Mouse (Mus musculus): Measurements from ENCODE around the gene Tpk1.
"Not testable (repeated sequence)": the region's sequence is repeated elsewhere in the genome, so short reads cannot be mapped to it uniquely, and the experiment has no call there.

The Tpk1 gene

DNA sequence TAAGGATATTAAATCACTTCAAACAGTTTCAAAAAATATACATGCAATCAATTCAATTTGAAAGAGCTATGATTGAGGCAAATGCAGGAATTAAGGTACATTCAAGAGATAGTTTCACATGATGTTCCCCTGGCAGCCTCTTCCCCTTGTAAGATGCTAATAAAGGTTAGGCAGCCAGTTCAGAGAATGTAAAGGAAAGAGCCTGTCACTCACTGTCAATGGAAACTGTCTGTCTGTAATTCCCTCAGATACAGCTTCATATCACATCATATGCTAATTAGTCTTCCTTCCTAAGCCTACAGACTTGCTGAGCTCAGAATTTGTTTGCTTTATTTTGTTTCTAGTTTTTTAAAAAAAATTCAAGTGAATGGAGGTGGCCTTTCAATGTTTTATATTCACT lies 147.7 kb downstream of the Tpk1 start:
- DNase-seq, result no peak

DNA sequence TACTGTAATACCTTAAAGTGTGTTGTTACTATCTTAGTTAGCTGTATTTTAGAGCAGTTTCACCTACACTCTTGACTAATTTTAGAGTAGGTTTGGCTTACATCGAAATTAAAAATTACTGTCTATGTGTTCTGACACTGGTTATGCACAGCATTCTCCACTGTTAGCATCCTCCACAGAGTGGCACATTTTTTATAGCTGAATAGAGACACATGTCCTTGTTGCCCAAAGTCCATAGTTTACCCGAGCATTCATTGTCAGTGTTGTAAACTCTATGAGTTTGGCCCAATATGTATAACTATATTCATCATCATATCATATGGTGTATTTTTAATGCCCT lies 148.8 kb downstream of the Tpk1 start:
- no peak for DNase-seq

DNA sequence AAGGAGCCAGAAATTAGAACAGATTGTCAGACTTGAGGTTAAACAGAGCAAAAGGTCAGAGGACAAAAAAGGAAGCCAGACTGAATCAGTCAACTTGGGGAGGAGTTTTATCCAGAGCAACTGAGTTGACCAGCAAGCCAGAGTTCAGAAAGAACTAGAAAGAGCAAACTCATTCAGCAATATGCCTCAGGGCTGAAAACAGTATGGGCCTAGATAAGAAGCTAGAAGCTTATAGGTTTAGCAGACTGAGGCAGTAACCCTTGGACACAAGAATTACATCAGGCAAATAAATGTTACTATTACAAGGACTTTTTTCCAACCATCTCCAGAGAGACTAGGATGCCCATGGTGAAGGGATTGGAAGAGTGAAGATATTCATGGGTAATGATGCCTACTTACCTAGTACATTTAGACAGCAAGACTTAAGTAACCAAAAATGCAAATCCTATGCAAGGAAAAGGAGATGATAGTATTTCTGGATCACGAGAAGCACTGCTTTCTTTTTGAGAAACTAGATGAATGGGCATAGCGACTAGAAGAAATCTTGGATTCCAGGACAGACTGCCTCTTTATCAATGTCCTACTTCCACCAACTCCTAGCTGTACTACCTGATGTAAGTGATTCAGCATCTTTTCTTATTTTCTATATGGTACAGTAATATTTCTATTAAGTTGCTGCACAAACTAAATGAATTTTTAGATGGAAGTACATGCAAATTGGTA lies 149.3 kb downstream of the Tpk1 start:
- no peak for DNase-seq

DNA sequence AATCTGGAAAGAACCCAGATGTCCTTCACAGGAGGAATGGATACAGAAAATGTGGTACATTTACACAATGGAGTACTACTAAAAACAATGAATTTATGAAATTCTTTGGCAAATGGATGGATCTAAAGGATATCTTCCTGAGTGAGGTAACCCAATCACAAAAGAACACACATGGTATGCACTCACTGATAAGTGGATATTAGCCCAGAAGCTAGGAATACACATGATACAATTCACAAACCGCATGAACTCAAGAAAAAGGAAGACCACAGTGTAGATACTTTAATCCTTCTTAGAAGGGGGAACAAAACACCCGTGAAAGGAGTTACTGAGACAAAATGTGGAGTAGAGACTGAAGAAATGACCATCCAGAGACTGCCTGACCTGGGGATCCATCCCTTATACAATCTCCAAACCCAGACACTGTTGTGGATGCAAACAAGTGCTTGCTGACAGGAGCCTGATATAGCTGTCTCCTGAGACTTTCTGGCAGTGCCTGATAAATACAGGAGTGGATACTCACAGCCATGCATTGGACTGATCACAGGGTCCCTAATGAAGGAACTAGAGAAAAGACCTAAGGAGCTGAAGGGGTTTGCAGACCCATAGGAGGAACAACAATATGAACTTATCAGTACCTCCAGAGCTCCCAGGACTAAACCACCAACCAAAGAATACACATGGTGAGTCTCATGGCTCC lies 159.2 kb downstream of the Tpk1 start:
- DNase-seq, result not testable (repeated sequence)

DNA sequence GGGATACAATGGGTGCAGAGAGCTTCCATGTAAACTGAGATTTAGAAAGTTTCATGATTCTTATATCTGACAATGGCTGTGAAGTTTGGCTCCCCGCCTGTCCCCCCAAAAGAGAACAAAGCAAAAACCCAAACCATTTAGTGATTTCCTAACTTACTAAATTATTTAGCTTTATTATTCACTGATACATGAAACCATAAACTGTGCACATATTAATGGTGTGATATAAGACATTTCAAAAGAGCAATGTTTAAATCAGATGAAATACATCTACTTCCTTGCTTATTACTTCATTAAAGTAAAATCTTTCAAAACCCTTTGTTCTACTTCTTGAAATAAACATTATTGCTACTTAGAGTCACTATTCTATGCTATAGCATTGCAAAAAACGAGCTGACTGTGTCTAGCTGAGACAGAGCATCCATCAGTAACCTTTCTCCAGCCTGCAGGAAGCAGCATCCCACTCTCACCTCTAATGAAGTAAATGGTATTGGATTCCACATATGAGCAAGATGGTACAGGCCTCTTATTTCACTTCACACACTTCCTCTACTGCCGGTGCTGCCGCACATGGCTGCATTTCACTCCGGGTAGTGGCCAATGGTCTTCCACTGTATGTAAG lies 161.4 kb downstream of the Tpk1 start:
- no peak for DNase-seq

DNA sequence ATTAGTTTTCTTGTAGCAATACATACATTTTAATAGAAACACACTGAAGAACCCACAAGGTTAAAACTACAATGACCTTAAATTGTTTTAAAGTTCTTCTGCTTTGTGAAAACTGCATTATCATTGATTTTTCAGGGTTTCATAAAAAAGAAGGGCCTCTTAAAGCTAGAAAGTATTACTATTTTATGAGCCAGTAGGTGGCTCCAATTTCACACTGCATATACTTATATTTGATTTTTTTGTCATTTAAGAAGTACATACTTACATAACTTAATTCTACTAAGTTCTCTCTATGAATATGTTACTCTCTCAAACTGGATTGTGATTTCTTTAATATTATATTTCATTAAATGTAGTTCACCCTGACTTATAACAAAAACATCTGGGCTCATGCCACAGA lies 173.7 kb downstream of the Tpk1 start:
- DNase-seq, result no peak

DNA sequence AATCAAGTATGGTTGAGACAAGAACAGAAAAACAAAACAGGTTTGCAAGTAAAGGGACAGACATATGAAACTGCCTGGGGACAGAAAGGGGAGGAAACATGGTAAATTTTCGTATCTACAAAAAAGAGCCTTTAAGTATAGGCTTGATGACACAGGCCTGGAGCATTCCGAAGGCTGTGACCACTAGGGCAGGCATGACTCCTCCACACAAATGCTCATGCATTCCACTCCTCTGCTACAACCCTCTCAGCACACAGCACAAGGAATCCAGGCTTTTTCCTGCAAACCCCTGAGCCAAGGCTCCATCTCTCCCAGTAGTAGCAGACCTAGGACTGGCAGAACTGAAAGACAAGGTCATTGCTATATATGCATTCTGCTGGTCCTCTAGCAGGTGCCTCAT lies 179.4 kb downstream of the Tpk1 start:
- DNase-seq, result no peak

DNA sequence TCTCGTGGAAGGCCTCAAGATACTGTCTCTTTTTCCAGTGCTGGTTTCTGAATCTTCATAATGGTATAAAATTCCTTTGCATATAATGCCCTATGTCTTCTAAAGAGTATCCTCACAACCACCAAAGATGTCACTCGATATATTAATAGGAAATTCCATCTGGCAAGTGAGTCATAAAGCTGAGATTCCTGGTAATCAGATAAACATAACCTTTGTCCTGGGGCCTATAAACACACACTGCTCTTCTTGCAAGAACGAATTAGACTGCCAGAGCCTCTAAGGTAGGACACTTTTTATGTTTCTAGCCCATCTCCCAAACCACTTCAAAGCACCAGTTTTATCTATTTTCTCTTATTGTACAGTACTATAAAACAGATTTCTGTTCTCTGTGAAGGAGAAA lies 185.4 kb downstream of the Tpk1 start:
- DNase-seq, result no peak

DNA sequence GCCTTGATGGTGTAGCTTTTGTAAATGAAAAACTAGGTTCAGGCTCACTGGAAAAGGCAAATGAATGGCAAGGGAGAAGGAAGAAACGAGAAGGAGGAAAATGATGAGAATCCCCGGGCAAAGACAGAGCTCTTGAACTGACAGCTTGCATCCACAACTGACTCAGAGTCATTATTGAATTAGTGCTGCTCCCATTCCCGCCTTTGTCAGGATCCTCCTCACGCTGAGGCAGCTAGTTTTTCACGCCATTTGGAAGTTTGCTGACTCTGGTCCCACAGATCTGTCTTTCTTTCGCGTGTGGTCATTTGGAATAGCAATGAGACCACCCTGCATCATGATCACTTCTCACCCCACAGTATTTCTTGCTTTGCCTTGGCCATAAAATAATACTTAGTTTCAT lies 187.3 kb downstream of the Tpk1 start:
- no peak for DNase-seq

DNA sequence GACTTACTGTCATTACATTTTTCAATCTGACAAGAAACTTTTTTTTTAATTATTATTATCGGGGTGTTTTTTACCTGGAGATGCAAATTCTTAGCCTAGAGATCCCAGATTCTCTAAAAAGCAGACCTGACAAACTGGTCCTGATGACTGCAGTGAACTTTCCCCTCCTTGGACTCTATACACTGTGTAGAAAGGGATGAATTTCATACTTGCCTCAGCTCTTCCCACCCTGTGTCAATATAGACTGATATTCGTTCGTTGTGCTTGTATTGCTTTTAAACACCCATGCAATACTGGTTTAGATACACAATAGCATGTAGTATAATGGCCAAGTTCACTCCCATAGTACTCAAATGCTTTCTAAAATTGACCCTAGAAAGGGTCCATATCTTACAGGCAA lies 189.7 kb downstream of the Tpk1 start:
- DNase-seq, result no peak

DNA sequence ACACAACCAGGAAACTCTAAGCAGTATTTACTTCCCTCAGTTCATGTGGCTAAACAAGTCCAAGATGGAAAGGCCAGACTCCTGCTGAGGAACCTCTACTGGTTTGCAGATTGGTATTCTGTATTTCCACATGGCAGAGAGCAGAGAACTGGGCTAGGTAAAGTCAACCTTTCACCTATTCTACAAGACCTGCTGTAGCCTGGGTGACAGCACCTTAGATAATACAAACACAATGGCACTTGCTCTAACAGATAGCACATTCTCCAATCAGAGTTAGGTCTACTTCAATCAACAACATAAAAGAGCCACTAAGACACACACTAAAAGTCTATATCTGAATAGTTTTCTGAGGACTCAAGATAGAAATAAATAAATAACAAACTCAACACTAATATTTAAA lies 190.2 kb downstream of the Tpk1 start:
- no peak for DNase-seq

DNA sequence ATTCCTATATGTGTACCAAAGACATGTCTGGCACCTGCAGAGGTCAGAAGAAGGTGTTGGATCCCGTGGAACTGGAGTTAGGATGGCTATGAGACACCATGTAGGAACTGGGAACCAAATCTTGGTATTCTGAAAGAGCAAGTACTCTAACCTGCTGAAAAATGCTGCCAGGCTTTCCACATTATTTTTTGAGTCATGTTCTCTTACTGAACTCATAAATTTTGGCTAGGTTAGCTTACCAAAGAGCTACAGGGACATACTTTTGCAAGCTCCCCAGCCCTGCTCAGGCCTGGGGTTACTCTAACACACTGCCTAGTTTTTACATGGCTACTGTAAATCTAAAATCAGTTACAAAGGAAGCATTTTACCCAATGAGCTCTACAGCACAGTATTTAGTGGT lies 194.5 kb downstream of the Tpk1 start:
- DNase-seq, result no peak

DNA sequence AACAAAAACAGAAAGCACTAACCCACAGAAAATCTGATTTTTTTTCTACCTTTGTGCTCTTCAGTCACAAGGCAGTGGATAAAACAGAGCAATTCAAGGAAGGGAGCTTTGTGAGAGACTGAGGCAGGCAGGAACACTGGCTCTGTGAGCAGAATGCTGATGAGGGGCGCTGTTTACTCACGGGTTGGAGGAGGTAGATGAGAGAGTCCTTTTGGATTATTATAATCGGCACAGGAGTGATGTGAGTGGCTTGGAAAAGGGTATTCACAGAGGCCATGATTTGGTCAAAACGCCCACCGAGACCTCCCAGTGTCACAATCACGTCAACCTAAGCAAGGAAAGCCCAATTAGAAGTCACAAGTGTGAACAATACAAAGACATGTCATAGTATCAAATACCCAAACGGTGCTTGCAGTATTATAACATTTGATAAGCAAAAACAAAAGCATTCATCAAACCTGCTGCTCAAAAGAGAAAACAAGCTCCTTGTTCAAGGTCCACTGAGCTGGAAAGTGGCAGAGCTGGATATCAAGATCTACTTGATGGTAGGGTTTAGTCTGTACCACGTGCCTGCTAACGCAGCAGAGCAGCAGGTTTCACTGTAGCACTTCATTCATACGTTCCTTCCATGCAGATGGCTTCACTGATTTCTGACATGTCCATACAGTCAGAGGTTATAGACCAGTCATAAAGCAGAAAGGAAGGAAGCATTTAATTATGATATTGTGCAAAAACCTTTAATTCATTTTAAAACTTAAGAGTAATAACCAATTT lies 197.1 kb downstream of the Tpk1 start:
- DNase-seq, result no peak

DNA sequence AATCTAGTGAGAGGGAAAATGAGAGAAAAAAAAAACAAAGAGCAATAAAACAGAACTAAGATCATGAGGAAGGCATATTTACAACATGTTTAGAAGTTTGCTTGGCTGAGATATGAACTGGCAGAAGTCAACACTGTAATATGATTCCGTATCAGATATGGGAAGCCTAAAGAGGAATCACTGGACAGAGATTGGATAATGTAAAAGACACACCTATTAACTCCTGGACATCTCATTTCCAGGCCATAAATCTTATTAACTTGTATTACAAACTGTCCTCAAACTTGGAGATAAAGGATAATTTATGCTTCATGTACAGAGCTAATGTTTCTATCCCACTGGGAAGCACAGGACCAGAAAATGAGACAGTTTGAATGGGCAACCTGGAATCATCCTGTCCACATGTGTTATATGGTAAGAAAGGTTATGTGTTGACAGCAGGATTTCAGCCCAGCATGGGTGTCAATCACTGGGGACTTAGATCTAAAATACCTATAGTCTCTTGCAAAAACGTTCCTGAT lies 203.2 kb downstream of the Tpk1 start:
- no peak for DNase-seq

DNA sequence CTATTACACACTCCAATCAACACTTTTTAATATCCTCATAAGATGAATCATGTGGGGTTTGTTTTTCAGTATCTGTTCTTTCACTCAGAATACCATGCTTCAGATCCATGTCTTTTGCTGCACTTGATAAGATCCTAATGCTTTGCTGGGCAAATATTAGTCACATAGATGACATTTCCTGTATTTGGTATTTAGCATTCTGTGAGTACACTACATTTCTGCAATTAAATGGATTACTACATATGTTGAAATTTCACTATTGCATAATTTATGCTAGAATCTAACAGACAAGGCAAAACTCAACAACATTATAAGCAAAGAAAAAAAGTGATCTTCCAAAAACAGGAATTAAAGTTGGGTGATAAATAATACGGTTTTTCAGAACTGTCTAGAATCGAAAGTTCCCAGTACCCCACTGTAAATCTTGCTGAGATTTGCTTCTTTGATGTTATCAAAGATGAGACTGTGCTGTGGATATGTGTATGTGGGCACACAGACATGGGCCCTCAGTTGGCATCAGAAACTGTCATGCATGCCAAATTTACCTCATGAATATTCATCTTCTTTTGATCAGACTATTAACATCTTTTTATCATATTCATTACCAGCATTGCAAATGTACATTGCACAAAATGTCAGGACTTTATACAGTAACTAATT lies 203.8 kb downstream of the Tpk1 start:
- DNase-seq, result no peak

DNA sequence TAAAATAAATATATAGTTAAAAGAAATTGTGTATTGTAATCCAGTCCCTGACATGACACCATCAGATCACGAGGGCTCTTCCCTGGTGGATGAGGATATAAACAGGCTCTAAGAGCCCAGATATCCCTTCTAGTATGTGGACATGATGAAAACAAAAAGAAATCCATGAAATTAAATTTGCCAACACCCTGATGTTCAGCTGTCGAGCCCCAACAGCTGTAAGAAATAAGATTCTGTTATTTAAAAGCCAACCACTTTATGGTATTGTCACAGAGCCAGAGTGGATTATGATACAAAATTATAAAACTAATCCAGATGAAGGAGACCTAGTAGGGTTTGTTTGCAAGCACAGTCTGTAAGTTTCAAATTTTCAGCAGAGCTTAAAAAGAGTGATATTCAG lies 207.0 kb downstream of the Tpk1 start:
- DNase-seq, result no peak

DNA sequence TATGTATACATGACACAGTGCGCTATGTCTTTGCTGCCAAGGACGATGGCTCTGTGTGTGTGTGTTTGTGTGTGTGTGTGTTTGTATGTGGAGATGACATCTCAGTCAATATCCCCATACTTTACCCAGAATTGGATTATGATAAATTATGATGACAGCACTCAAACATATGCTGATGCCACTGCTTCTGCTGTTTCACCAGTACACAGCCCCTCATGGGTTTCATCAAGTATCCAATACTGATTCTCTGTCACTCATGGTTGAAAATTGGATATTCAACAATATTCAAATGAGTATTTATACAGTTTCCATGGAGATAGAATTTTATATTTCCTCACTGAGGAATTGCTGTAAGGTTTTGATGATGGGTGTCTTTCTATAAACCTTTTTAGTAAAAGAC lies 208.1 kb downstream of the Tpk1 start:
- no peak for DNase-seq

DNA sequence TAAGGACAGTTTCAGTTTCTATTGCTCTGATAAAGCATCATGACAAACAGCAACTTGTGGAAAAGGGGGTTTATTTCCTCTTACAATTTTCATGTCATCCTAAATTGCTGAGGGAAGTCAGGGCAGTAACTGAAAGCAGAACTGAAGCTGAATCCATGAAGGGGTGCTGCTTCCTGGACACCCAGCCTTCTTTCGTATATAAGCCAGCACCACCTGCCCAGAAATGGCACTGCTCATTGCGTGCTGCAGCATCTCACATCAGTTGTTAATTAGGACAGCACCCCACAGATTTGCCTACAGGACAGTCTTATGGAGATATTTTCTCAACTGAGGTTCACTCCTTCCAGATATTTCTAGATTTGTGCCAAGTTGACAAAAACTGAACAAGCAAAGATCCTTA lies 216.6 kb downstream of the Tpk1 start:
- DNase-seq, result no peak

DNA sequence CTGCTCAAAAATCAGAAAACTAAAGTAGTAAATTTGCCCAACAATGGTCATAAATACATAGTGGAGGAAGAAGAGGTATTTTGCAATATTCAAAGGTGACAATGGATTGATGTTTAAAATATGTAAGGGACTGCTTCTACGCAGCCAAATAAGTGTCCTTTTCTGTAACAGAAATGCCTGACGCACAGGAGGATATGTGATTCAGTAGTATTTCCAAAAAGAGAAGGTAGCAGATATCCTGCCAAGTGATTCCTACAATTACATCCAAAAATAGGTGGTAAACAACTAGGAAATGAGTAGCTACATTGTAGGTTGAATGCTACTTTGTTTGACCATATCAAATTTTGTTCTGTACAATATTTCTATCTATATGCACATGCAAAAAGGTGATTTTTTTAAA lies 220.2 kb downstream of the Tpk1 start:
- no peak for DNase-seq

DNA sequence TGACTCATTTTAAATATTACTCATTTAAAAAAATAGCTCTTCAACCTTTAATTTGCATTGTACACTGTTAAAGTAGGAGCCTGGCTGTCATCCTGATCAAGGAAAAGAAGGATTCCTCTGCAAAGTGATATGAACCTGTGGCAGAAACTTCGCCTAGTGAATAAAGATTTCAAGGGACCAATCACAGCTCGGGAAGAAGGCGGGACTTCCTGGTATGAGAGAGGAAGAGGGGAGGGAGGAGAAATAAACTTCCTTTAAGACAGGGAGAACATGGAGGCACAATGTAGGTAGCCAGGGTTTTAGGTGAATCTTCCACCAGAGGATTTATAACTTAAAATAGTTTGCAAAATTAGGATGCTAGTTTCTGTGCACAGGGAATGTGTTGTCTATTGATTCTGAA lies 223.9 kb downstream of the Tpk1 start:
- DNase-seq, result no peak

DNA sequence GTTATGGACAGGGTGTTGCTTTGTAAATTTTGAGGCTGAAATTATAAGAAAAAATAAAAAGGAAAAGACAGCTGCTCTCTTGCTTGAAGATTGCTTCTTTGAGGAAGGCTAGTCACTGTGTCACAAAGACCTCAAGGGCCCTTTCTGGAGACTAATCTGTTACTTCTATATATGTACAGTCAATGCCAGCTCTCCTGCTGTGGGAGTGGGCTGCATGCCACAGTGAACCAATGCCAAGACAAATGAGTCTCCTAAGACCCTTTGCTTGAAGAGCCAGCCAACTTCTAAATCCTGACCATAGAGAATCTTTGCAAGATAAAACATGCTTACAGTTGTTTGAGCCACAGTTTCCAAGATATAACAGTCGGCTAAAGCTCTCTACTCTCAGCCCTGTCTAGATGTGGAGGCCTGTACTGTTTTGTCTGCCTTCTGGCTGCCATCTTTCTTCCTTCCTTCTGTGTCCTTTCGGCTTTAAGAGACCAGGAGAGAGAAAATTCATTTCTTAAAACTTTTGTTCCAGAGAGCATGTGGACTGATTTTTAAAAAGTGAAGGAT lies 230.0 kb downstream of the Tpk1 start:
- DNase-seq, result no peak

DNA sequence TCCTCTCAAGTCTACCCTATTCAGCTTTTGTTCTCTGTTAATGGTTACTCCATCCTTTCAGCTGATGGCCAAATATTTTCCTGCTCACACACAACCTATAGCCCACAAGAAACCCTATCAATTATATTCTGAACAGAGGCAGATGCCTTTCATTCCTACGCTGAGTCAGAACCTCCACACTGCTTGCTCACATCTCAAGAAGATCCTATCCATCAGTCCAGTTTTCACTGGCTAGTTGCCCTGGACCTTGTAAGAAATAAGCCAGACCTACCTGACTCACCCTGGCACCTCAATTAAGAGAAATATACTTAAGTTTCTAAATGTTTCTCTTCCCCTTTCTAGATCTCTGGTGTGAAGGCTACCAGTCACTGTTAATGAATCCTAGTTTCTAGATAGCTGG lies 231.7 kb downstream of the Tpk1 start:
- DNase-seq, result no peak

DNA sequence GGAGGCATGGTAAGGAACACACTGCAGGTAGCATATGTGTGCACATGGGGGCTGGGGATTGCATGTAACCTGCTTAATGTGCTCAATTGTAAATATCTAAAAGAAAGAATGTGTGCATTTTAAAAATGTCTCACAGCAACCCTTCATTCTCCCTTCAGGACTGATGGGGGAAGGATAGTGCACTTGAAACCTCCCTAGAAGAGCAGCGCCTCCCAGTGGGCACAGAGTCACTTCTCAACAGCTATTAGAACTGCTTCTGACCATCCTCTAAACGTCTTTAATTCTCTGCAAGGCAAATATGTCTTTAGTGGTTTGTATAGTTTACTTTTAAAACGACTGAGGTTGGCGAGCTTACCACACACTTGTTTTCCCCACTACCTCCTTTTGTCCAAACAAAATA lies 241.1 kb downstream of the Tpk1 start:
- no peak for DNase-seq

Data from B cell, adult 2 months (primary cell).